Mouse (Mus musculus) gastrocnemius, postnatal 36 days (tissue): ENCODE measurements around the gene Nfia. TPM values are rescaled to one million over a fixed set of nuclear protein-coding genes. Genes with fewer than 3 reads are reported as not detected.
A peak's percentile ranks its signal among the peaks of the same experiment; 100 is the strongest.

Experiments used
- DNase-seq, 2 experiments: peaks; one replicate each; pipeline ENCODE4 v3.0.0; 2022
- intact Hi-C: fragments of 180-260 bp; cut with DNase I; formaldehyde crosslinking; loops from one replicate; pipeline ENCODE4 v1.15.1; 2025
- total RNA-seq, 2 experiments: library from RNA; stranded (reverse); gene quantifications; 2 replicates each; pipeline ENCODE4 v1.2.3; 2021

The Nfia gene
- total RNA-seq, 2 experiments from 2014 or later: 56.2 to 61.5 TPM

DNA sequence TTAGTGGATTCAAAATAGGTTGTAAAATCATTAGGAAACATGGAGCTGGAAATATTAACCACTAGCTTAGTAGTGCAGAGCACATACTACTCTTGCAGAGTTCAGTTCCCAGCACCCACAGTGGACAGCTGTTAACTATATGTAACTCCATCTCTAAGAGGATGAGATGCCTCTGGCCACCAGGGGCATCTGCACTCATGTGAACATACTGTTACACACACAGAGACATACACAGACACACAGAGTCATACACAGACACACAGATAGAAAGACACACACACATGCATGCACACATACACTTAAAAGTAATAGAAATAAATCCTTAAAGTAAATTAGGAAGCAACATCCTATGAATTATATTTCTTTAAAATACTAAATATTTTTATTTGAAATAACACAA, 149.1 kb downstream of the Nfia start:
- no peak for DNase-seq
- intact Hi-C loops: loop anchor here (10.0 kb wide), 1 partner anchor 147 kb away; the partner anchor contains the start of genes E130114P18Rik and Nfia

DNA sequence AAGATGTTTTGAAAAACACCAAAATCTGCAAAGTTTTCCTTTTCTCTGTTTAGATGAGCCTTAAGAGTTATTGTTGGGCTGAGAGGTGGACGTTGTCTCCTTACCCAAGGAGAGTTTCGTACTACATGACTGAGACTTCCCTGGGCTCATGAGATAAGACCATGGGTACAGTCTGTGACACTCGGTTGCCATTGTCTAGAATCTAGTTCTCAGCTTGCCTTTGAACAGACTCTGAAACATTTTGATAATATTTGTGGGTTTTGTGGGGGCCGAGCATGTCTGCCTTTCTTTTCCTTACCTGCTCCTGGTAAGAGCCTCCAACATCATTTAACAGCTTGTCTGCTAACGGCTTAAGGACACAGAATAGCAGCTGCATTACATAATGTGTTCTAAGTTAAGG, 150.7 kb downstream of the Nfia start:
- no peak for DNase-seq
- intact Hi-C loops: loop anchor here (10.0 kb wide), 1 partner anchor 148 kb away; the partner anchor contains the start of genes E130114P18Rik and Nfia

DNA sequence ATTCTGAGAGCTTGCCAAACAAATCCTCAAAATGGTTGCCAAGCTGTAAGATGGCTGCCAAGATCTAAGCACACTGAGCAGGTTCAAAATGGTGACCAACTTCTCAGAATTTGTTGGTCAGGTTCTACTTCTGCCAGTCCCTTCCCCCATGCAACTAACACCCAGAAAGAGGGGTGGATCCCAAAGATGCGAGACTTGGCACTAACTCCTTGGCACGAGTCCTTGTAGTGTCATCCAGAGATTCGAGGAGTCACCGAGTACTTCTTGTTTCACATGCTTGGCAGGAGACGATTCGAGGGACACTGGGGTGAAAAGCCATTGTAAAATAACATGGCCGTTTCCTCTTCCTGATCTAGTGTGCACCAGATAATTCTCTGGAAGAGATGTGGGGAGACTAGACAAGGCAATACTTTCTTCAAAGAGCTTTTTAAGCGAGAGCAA, 151.4 kb downstream of the Nfia start:
- intact Hi-C loops: loop anchor here (10.0 kb wide), 1 partner anchor 149 kb away; the partner anchor contains the start of genes E130114P18Rik and Nfia
- peak; percentile 63 to 69 for DNase-seq

DNA sequence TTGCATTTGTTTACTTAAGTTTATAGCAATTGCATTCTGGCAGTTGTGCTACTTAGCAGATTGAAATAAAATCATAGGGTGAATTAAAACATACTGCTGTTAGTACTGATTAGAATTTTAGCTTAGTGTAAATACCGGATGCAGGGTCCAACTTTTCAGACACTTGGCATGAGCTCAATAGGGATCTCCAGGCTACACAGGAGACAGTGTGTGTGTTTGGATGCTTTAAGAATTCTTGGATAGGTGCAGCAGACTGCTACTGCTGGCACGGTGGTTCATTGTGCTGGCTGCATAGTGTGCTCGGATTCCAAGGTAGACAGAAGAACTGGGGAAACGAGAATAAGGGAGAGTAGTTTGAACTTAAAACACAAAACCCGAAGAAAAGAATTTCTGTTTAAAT, 151.9 kb downstream of the Nfia start:
- no peak for DNase-seq
- intact Hi-C loops: loop anchor here (10.0 kb wide), 1 partner anchor 150 kb away; the partner anchor contains the start of genes E130114P18Rik and Nfia

DNA sequence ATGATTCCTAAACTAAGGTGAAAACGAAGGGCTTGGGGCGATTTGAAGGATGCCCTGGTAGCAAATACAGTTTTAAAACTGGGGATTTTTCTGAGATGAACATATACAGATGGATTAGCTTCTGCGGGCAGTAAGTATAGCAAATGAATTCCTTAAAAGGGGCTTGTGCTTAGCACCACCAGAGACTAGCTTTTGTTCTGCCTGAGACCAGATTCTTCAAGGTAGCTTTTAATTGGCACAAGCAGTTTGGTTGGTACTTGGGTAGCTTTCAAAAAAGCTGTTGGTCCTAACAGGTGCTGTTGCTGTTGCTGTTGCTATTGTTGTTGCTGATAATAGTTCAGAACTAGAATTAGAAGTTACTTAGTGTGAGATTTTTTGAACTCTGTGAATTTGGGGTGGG, 152.3 kb downstream of the Nfia start:
- intact Hi-C loops: loop anchor here (10.0 kb wide), 1 partner anchor 150 kb away; the partner anchor contains the start of genes E130114P18Rik and Nfia
- no peak for DNase-seq

DNA sequence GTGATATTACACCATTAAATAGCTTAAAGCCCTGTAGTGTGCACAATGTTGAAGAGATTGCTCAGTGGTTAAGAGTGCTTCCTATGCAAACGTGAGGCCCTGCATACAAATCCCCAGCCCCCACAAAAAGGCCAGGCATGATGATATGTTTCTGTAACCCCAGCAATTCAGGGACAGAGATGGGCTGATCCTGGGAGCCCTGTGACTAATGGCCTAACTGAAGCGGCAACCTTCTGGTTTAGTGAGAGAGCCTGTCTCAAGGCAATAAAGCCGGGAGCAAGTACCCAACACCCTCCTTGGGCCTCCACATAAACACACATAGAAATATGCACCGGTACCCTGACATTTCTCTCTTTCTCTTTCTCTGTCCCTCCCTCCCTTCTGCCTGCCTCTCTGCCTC, 153.1 kb downstream of the Nfia start:
- intact Hi-C loops: loop anchor here (10.0 kb wide), 1 partner anchor 151 kb away; the partner anchor contains the start of genes E130114P18Rik and Nfia
- no peak for DNase-seq

DNA sequence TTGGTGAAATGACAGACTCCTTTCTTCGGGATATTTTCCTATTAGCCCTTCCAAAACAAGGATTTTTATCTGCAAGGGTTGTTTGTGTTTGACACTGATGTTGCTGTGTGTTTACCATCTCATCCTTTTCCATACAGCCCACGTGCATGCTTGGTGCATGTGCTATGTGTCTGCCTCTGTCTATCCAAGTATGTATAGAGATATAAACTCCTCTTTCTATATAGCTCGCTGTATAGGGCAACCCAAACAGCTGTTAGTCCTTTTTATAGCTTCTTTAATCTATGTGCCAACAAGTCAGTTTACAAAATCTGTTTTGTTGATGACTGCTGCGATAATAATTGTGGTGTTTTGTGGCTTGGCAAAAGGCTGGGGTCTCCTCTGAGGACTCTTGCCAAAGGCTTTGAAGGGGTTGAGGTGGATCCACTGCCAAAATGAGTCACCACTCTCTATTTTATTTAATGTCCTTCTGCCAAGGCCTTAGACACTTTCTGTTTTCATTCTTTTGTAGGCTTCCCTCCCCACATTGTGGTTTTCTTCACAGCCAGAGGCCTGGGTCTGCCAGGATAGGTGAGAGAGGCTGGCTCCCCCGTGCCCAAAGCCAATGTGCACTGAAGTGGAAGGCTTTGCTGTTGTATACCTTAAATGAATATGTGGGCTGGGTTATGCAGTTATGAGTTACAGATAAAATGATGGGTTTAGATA, 154.2 kb downstream of the Nfia start:
- DNase-seq: no peak
- intact Hi-C loops: loop anchor here (10.0 kb wide), 1 partner anchor 152 kb away; the partner anchor contains the start of genes E130114P18Rik and Nfia

DNA sequence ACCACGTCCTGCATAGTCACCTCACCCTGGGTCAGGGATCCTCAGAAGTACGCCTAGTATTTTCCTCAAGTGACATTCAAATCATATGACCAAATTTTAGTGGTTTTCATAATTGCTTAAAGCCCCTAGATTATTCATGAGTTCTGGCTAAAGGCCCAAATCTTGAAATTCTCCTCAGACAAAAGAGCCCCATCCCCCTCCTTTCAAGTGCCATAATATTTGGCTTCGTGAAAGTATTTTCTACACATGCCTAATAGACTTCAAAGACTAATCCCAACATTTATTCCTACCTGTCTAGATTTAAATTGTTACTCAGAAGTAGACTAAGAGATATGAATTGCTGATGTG, 154.7 kb downstream of the Nfia start:
- no peak for DNase-seq
- intact Hi-C loops: loop anchor here (10.0 kb wide), 1 partner anchor 152 kb away; the partner anchor contains the start of genes E130114P18Rik and Nfia

DNA sequence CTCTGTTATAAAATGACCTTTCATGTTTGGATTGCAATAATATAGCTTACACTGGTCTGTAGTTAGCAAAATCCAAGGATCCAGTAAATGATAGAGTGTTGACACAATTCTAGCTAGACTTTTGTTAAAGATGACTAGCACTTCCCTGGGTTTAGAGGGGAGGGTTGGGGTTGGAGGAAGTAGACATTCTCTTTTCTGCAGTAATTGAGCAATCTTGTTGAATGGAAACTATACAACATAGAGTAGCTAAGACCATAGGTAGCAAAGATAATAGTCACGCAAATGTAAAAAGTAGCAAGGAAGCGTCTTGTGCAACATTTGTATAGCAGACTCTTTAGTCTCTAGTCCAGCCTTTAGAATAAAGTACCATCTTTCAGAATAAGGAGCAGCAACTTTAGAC, 163.8 kb downstream of the Nfia start:
- no peak for DNase-seq

DNA sequence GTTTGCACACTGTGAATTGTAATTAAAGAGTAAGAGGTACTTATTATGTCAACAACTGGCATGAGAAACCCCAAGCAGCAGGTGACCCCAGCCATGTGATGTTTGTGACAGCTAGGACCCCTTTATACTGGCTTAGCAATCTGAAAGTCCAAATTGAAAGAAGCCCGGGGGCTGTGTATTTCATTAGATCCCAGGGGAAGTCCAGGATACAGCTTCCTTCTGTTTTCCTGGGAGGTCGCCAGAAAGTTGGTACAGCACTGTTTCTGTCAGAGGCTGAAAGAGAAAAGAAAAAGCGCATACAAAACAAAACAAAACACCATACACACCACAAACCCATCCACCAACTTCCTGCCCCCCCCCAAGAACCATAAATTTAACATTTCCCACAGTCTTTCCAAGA, 164.4 kb downstream of the Nfia start:
- peak in 1 of 2 experiments; percentile 12 for DNase-seq
- intact Hi-C loops: no loop called here

More for the DNA sequence above, 163.8 kb downstream of the Nfia start:
- intact Hi-C loops: no loop called here

DNA sequence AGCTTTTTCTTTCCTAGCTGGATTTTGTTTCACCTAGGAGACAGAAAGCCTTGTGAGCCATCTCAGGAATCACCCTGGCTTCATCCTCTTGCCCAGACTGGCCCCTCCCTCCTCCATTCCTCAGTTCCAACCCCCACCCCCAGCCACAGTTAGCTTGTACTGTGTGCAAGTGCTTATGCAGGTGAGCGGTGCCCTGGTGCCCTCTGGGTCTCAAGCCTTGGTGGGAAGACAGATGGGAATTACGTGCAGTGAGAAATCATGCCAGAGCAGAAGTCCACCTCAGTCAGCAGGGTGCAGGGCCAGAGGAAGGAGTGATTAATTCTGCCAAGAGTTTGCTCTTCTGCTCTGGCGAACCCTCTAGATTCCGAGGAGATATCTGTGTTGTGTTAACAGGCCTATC, 167.0 kb downstream of the Nfia start:
- DNase-seq: no peak
- intact Hi-C loops: no loop called here

DNA sequence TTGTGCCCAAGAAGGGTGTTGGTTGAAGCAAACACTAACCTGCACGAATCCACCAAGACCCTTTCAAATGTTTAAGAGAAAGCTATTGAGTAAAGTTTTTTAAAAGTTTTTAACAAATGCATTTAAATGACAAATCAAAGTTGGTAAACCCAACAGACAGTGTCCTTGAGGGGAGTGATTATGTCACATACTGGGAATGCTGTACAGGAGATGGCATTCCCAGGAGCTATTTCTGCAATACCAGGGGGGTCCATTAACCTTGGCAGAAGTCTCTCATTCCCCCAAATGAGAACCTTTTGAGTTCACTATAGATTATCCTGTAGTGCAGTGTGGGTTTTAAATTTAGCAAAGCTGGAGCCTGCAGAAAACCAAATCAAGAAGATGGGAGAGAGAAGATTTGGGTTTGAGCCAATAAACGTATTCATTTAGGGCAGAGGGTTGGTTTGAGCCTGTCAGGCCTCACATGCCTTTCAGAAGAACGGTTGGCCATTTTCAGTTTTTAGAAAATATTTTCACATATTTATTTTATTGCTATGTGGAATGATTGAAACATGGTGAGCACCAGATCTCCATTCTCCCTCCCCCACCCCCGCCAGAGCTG, 167.5 kb downstream of the Nfia start:
- no peak for DNase-seq
- intact Hi-C loops: no loop called here

DNA sequence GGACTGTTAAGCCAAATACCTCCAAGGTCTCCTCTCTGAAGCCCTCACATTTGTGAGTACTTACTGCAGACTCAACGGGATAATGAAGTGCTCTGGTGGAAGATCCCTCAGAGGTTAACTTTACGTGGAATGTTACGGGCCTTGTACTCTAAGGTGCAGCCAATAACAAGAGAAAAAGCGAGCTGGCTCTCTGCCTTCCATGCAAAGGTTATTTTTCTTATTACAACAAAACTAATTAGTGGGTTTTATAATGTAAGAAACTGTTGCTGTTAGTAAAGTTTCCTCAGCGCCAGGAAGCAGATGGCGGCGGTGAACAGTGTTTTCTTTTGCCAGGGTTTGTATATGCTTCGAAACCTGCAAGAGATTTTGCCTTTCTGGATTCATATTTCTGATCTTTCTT, 169.1 kb downstream of the Nfia start:
- DNase-seq: no peak
- intact Hi-C loops: no loop called here

DNA sequence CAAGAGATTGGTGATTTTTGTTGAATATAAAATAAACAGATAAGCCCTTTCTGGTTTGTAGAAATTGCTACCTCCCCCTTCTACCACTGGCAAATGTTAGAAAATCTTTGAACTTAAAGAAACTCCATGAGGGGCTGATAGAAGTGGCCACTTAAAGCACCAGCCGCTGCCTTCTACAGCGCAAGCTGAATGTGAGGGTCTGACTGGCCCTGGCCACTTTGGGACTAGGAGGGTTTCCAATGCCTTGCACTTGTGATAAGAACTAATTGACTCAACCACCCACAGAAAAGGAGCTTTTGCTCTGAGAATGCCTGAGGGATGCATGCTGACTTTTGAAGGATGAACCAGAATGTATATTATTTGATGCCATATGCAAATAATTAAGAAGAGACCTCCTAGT, 171.8 kb downstream of the Nfia start:
- DNase-seq: no peak
- intact Hi-C loops: no loop called here

DNA sequence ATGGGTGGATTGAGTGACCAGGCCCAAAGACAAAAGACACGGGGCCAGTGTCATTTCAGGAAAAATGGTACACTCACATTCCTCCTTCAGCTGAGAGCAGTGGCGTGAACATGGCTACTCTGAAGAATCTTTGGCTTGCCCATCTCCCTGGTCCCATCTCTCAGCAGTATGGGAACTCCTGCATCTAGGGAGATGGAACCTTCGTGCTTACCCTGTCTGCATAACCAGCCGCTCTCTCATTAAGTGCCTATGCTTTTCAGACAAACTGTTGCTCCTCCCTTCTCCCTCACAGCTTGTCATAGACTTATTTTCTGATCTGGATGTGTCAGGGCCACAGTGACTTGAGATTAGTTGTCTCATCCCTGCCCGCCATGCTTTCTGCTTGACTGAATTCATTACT, 174.9 kb downstream of the Nfia start:
- DNase-seq: no peak
- intact Hi-C loops: no loop called here

DNA sequence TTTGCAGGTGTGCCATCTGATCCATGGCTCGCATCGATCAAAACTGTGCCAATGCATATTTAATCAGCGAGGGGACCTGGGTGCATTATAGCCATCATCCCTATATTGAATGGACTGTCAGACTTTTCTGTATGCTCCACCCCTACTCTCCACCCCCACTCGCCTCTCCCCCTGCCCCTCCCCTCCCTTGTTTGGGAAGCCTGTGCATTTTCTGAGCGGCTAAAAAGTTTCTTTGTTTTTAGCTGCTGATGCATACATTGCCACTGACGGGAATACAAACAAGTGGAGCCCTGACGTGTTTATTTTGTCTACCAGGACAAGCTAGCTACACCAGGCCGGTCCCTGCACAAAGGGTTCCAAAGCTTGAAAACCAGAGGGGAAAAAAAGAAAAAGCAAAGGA, 175.7 kb downstream of the Nfia start:
- intact Hi-C loops: no loop called here
- no peak for DNase-seq

DNA sequence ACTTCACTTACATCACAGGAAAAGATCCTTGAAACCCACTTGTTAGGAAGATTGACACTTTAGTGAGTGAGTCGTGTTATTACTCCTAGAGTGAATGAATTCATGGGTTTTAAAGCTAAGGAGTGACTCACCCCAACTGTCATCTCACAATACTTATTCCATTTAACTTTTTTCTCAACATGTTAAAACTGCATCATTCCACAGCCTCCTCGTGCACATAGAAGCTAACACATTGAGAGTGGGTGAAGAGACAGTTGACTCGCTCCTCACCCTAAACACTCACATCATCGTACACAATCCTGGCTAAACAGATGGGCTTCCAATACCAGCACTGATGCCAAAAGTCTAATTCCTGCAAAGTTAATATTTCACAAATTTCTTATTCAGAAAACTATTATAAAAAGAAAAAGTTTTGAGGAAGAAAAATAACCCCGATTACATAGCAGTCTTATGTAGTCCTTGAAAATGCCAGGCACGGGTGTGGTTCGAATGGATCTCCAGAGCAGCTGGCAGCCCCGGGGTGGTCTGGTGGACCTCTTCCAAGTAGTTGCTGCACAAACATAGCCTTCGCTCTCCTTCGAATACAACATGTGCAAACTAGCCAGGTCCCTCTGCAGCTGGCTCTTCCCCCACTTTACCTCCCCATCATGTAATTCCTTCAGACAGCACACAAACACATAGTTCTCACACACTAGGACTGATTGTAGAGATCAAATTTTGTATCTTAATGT, 178.0 kb downstream of the Nfia start:
- intact Hi-C loops: loop anchor here (10.0 kb wide), 1 partner anchor 954 kb away; no protein-coding TSS in a partner anchor
- DNase-seq: no peak

DNA sequence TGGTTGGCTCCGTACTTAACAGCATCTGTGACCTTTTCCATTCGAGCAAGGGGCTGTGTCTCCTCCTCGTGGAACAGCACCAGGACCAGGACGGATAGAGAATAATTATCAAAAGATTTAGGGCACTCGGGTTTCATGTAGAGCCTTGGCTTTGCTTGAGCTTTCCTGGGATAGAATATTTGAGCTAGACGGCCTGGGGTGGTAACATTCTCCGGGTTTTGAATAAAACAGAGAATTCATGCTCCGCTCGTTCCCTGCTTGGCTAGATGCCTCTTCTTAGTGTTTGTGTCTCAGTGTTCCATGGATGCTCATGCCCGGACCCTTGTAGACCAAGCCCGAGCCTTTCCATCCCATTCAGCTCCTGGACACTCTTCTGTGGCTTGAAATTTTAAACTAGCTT, 181.4 kb downstream of the Nfia start:
- DNase-seq: no peak
- intact Hi-C loops: loop anchor here (10.0 kb wide), 1 partner anchor 951 kb away; no protein-coding TSS in a partner anchor

DNA sequence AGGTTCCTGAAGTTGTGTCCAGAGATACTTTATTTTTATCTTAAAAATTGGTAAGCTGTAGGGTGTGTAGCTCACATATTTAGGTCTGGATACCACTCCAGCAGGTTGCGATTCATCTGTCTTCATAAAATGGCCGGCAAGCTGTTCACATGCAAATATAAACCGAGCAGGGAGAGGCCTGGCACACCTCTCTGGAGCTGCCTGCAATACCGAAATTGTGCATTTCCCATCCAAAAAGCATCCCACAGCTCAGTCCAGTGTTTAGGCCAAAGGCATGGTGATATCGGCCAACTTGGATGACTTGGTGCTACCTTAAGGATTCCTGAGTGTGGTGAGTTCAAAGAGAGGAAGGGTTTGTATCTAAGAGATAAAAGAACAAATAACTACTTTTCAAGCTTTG, 185.6 kb downstream of the Nfia start:
- intact Hi-C loops: loop anchor here (5.0 to 10.0 kb wide), 2 partner anchors 274 to 947 kb away; no protein-coding TSS in a partner anchor
- DNase-seq: no peak

DNA sequence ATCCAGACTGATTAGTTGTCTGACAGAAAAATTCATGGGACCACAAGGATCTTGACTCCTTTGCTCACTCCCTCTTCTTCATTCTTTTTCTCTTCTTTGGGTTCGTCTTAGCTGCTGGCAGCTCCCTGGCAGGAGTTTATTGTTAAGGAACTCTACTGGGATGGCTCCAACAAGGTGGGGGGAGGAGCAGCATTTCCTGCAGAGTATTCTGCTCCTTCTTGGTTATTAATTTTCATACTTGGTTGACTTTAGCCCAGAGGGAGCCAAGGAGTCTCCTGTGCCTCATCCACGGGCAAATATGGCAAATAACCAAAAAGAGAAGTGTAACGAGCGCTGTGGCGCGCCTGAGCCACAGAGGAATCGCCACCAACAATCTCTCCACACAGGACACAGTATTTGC, 190.3 kb downstream of the Nfia start:
- intact Hi-C loops: no loop called here

DNA sequence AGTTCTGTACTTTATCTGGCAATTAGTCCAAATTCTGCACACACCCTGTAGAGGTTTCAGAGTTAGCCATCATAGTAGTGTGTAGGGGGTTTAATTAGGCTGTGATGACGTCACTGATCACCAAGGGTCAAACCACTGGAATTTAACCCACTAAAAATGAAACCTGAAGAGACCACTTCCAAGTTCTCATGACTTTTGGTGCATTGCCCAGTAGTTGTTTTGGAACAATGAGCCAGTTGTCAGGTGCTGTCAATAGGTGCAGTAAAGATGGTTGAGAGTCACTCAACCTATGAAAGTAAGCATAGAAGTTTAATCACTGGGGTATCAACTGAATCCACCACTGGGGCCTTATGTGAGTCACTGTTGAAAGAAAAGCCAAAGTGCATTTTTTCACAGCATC, 191.4 kb downstream of the Nfia start:
- intact Hi-C loops: no loop called here
- no peak for DNase-seq

More for the DNA sequence above, 190.3 kb downstream of the Nfia start:
- no peak for DNase-seq
